Mouse (Mus musculus) thymus, postnatal 0 days (tissue): ENCODE data around the gene Utrn. TPM values are rescaled to one million over a fixed set of nuclear protein-coding genes. Genes with fewer than 3 reads are reported as not detected.

Experiments used
- DNase-seq: peaks from one replicate; pipeline ENCODE4 v3.0.0-alpha.2; 2015; ENCODE audit warnings: low spot score
- polyA plus RNA-seq: library from polyadenylated mRNA; unstranded; fragments of >200 nt; fragmentation: Nextera tagmentation; extraction: Ambion mirVana; gene quantifications from 2 replicates; pipeline ENCODE4 v1.2.1, GENCODE M21; 2015

The Utrn gene
- polyA plus RNA-seq, 1 experiment from 2014 or later: 84.8 TPM

GRCm38 (mm10) chr10:12456867-12457266 lies 412.3 kb downstream of the Utrn start:
- DNase-seq: no peak

GRCm38 (mm10) chr10:12452641-12453040 lies 416.5 kb downstream of the Utrn start:
- DNase-seq: no peak

- no peak for DNase-seq
These were observed 425.0 kb downstream of the Utrn start for GRCm38 (mm10) chr10:12444122-12444521.

GRCm38 (mm10) chr10:12433161-12433560 lies 436.0 kb downstream of the Utrn start:
- no peak for DNase-seq

GRCm38 (mm10) chr10:12430399-12430798 lies 438.8 kb downstream of the Utrn start:
- no peak for DNase-seq

- no peak for DNase-seq
These were observed 442.3 kb downstream of the Utrn start for GRCm38 (mm10) chr10:12426866-12427265.

GRCm38 (mm10) chr10:12424944-12425343 lies 444.2 kb downstream of the Utrn start:
- no peak for DNase-seq

- DNase-seq: no peak
These were observed 445.0 kb downstream of the Utrn start for GRCm38 (mm10) chr10:12423994-12424725.

- DNase-seq: no peak
These were observed 454.2 kb downstream of the Utrn start for GRCm38 (mm10) chr10:12414967-12415366.

GRCm38 (mm10) chr10:12406338-12407110 lies 462.6 kb downstream of the Utrn start:
- no peak for DNase-seq

GRCm38 (mm10) chr10:12399450-12399849 lies 469.7 kb downstream of the Utrn start:
- no peak for DNase-seq

GRCm38 (mm10) chr10:12380139-12380538 lies 489.0 kb downstream of the Utrn start:
- DNase-seq: no peak

- DNase-seq: no peak
These were observed 490.0 kb downstream of the Utrn start for GRCm38 (mm10) chr10:12379123-12379522.

- DNase-seq: no peak
These were observed 491.4 kb downstream of the Utrn start for GRCm38 (mm10) chr10:12377727-12378126.

- no peak for DNase-seq
These were observed 493.1 kb downstream of the Utrn start for GRCm38 (mm10) chr10:12376015-12376414.

GRCm38 (mm10) chr10:12374741-12375140 lies 494.4 kb downstream of the Utrn start:
- DNase-seq: no peak

- DNase-seq: no peak
These were observed 514.6 kb downstream of the Utrn start for GRCm38 (mm10) chr10:12354556-12354955.

- no peak for DNase-seq
These were observed 515.1 kb downstream of the Utrn start for GRCm38 (mm10) chr10:12354106-12354505.

- DNase-seq: no peak
These were observed 529.2 kb downstream of the Utrn start for GRCm38 (mm10) chr10:12339704-12340558.

GRCm38 (mm10) chr10:12339005-12339703 lies 530.0 kb downstream of the Utrn start:
- no peak for DNase-seq
